Mouse (Mus musculus) testis, adult 2 months (tissue): ENCODE results near the gene Hnrnpd.

ENCODE experiments used
- CTCF ChIP-seq: fragments of 200-500 bp; IDR thresholded peaks from 2 replicates; pipeline ENCODE4 v1.5.1; 2012; ENCODE audit warnings: low read depth, mild to moderate bottlenecking, inconsistent platforms, low read length, moderate library complexity; ENCODE audit not compliant: control insufficient read depth, insufficient read depth, insufficient replicate concordance
- POLR2A ChIP-seq: fragments of 200-500 bp; IDR thresholded peaks from 2 replicates; pipeline ENCODE4 v1.6.1; 2012; ENCODE audit warnings: low read depth, mild to moderate bottlenecking, inconsistent platforms, low read length, moderate library complexity; ENCODE audit not compliant: control insufficient read depth

- TF ChIP-seq CTCF (no peak), POLR2A (peak; percentile 63)
These were observed at the start of gene Hnrnpd, which contains the start of gene 4930524J08Rik for GRCm38 (mm10) chr5:99978699-99979442.
